Mouse (Mus musculus) heart, embryonic 15.5 days (tissue): ENCODE measurements around the gene Washc4. TPM values are rescaled to one million over a fixed set of nuclear protein-coding genes. Genes with fewer than 3 reads are reported as not detected.
"Not testable (repeated sequence)": the region's sequence is repeated elsewhere in the genome, so short reads cannot be mapped to it uniquely, and the experiment has no call there.

Experiments used
- ATAC-seq: fragments of 200-750 bp; cut with Nextera tagmentation; replicated peaks from 2 replicates; pipeline ENCODE4 v1.8.0; 2017; ENCODE audit warnings: low read depth, moderate TSS enrichment; ENCODE audit not compliant: insufficient number of reproducible peaks, insufficient read depth, low FRiP score
- H3K27ac ChIP-seq: fragments of 300-500 bp; sonication (generic); 2 replicates; pipeline ENCODE4 v1.5.1; 2015; ENCODE audit warnings: mild to moderate bottlenecking, inconsistent platforms
- H3K27me3 ChIP-seq: fragments of 300-500 bp; sonication (generic); 2 replicates; pipeline ENCODE4 v1.6.1; 2015; ENCODE audit warnings: inconsistent platforms
- H3K36me3 ChIP-seq: fragments of 300-500 bp; sonication (generic); 2 replicates; pipeline ENCODE4 v1.6.1; 2015; ENCODE audit warnings: mild to moderate bottlenecking, inconsistent platforms
- H3K4me1 ChIP-seq: fragments of 300-500 bp; sonication (generic); replicated peaks from 2 replicates; pipeline ENCODE4 v1.6.1; 2015; ENCODE audit warnings: inconsistent platforms
- H3K4me2 ChIP-seq: fragments of 300-500 bp; sonication (generic); 2 replicates; pipeline ENCODE4 v1.6.1; 2015; ENCODE audit warnings: inconsistent platforms, mild to moderate bottlenecking, moderate library complexity
- H3K4me3 ChIP-seq: fragments of 300-500 bp; sonication (generic); 2 replicates; pipeline ENCODE4 v1.5.1; 2015; ENCODE audit warnings: mild to moderate bottlenecking, inconsistent platforms
- H3K9ac ChIP-seq: fragments of 300-500 bp; sonication (generic); 2 replicates; pipeline ENCODE4 v1.6.1; 2015; ENCODE audit warnings: mild to moderate bottlenecking, inconsistent platforms
- H3K9me3 ChIP-seq: fragments of 300-500 bp; sonication (generic); replicated peaks from 2 replicates; pipeline ENCODE4 v1.6.1; 2016; ENCODE audit warnings: inconsistent platforms
- WGBS: fragments of 180-500 bp; shearing (Covaris S2); methylation state at CpG from one replicate; pipeline ENCODE4 v1.1.7; 2015; ENCODE audit warnings: mixed read lengths; 5-methylcytosine and 5-hydroxymethylcytosine counted together
- polyA plus RNA-seq: library from polyadenylated mRNA; unstranded; fragments of >200 nt; fragmentation: Nextera tagmentation; extraction: Ambion mirVana; gene quantifications from 2 replicates; pipeline ENCODE4 v1.2.1, GENCODE M21; 2015

Washc4 gene
- 21.0 and 25.5 TPM in 2 replicates for polyA plus RNA-seq

GRCm38 (mm10) chr10:83543439-83544102 is at the start of gene Washc4:
Gene Washc4 (plus strand): TSS chr10:83543752.
- peak; percentile 99 for ATAC-seq
- WGBS: 3% methylated on average over 49 of the region's 49 CpGs

GRCm38 (mm10) chr10:83497321-83497720 is 46.2 kb upstream of the Washc4 start:
- H3K36me3 ChIP-seq: no peaks in the 10 kb centered on the region
- no peaks in the 10 kb centered on the region for H3K27me3 ChIP-seq
- H3K27ac ChIP-seq: no peak overlapping the region
- 84% methylated on average over 13 of the region's 13 CpGs for WGBS
- no peak overlapping the region for H3K4me2 ChIP-seq
- no peak overlapping the region for H3K4me3 ChIP-seq
- no peaks in the 10 kb centered on the region for H3K9me3 ChIP-seq
- H3K9ac ChIP-seq: no peak overlapping the region
- H3K4me1 ChIP-seq: no peaks in the 10 kb centered on the region
- ATAC-seq: no peak

More at GRCm38 (mm10) chr10:83543439-83544102, at the start of gene Washc4:
- Histone ChIP-seq H3K9ac (peak within 1 kb of the TSS; percentile 81), H3K27ac (peak within 1 kb of the TSS; percentile 83), H3K4me1 (peaks cover 13% of the 10 kb centered on the region), H3K27me3 (no peaks in the 10 kb centered on the region), H3K9me3 (no peaks in the 10 kb centered on the region), H3K4me2 (peak within 1 kb of the TSS; percentile 72), H3K4me3 (peak within 1 kb of the TSS; percentile 72), H3K36me3 (peaks cover 4% of the 10 kb centered on the region)

- no peak overlapping the region for H3K4me3 ChIP-seq
- no peaks in the 10 kb centered on the region for H3K27me3 ChIP-seq
- H3K9me3 ChIP-seq: no peaks in the 10 kb centered on the region
- H3K36me3 ChIP-seq: peaks cover 5% of the 10 kb centered on the region; the same call in 1 of the 2 replicates
- H3K9ac ChIP-seq: no peak overlapping the region
- H3K4me1 ChIP-seq: no peaks in the 10 kb centered on the region
- WGBS: 64% methylated on average over 8 of the region's 8 CpGs
- no peak for ATAC-seq
- no peak overlapping the region for H3K4me2 ChIP-seq
- H3K27ac ChIP-seq: no peak overlapping the region
Observed at GRCm38 (mm10) chr10:83508962-83509660, 34.4 kb upstream of the Washc4 start.

GRCm38 (mm10) chr10:83511304-83511703 is 32.2 kb upstream of the Washc4 start:
- Histone ChIP-seq H3K4me3 (no peak overlapping the region), H3K27me3 (no peaks in the 10 kb centered on the region), H3K4me1 (no peaks in the 10 kb centered on the region), H3K36me3 (peaks cover 3% of the 10 kb centered on the region; the same call in 1 of the 2 replicates), H3K27ac (no peak overlapping the region), H3K9ac (no peak overlapping the region), H3K9me3 (no peaks in the 10 kb centered on the region), H3K4me2 (no peak overlapping the region)
- WGBS: 69% methylated on average over 5 of the region's 5 CpGs
- no peak for ATAC-seq

GRCm38 (mm10) chr10:83513736-83514135 is 29.8 kb upstream of the Washc4 start:
- Histone ChIP-seq H3K4me3 (no peak overlapping the region), H3K9me3 (no peaks in the 10 kb centered on the region), H3K4me2 (no peak overlapping the region), H3K27me3 (no peaks in the 10 kb centered on the region), H3K4me1 (no peaks in the 10 kb centered on the region), H3K27ac (no peak overlapping the region), H3K36me3 (peaks cover 3% of the 10 kb centered on the region; the same call in 1 of the 2 replicates), H3K9ac (no peak overlapping the region)
- no peak for ATAC-seq
- 87% methylated on average over 8 of the region's 8 CpGs for WGBS

- ATAC-seq: no peak
- WGBS: 82% methylated on average over 4 of the region's 4 CpGs
Observed at GRCm38 (mm10) chr10:83520990-83521389, 22.6 kb upstream of the Washc4 start.

GRCm38 (mm10) chr10:83524238-83524637 is 19.3 kb upstream of the Washc4 start:
- H3K36me3 ChIP-seq: peaks cover 15% of the 10 kb centered on the region; the same call in 1 of the 2 replicates
- not testable (repeated sequence) for H3K9ac ChIP-seq, ATAC-seq, H3K27ac ChIP-seq, H3K9me3 ChIP-seq, H3K4me1 ChIP-seq, H3K4me3 ChIP-seq, H3K27me3 ChIP-seq, H3K4me2 ChIP-seq

More at GRCm38 (mm10) chr10:83520990-83521389, 22.6 kb upstream of the Washc4 start:
- Histone ChIP-seq H3K36me3 (peaks cover 15% of the 10 kb centered on the region; the same call in 1 of the 2 replicates), H3K9me3 (no peaks in the 10 kb centered on the region), H3K27ac (no peak overlapping the region), H3K27me3 (no peaks in the 10 kb centered on the region), H3K4me1 (no peaks in the 10 kb centered on the region), H3K4me3 (no peak overlapping the region), H3K9ac (no peak overlapping the region), H3K4me2 (no peak overlapping the region)

- no peak overlapping the region for H3K4me2 ChIP-seq
- no peak overlapping the region for H3K4me3 ChIP-seq
- H3K9ac ChIP-seq: no peak overlapping the region
- H3K27me3 ChIP-seq: no peaks in the 10 kb centered on the region
- 80% methylated on average over 6 of the region's 6 CpGs for WGBS
- no peaks in the 10 kb centered on the region for H3K9me3 ChIP-seq
- H3K36me3 ChIP-seq: no peaks in the 10 kb centered on the region
- no peak for ATAC-seq
- H3K27ac ChIP-seq: no peak overlapping the region
- peaks cover 21% of the 10 kb centered on the region for H3K4me1 ChIP-seq
Observed at GRCm38 (mm10) chr10:83530384-83530967, 13.1 kb upstream of the Washc4 start.

GRCm38 (mm10) chr10:83533258-83533909 is 10.2 kb upstream of the Washc4 start:
- Histone ChIP-seq H3K4me1 (peaks cover 21% of the 10 kb centered on the region), H3K36me3 (no peaks in the 10 kb centered on the region), H3K27me3 (no peaks in the 10 kb centered on the region), H3K4me2 (peak overlapping the region; percentile 95), H3K9ac (peak overlapping the region; percentile 52), H3K9me3 (no peaks in the 10 kb centered on the region), H3K27ac (peak overlapping the region; percentile 76), H3K4me3 (peak overlapping the region; percentile 61)
- peak; percentile 50 for ATAC-seq
- WGBS: 2% methylated on average over 27 of the region's 27 CpGs

GRCm38 (mm10) chr10:83533910-83534283 is 9.7 kb upstream of the Washc4 start, which contains the start of gene Aldh1l2:
Gene Aldh1l2 (minus strand): TSS chr10:83534140.
- peak within 1 kb of the TSS; percentile 95 for H3K4me2 ChIP-seq
- H3K9ac ChIP-seq: peak within 1 kb of the TSS; percentile 52
- ATAC-seq: peak; percentile 97
- WGBS: under 1% methylated on average over 21 of the region's 21 CpGs
- no peaks in the 10 kb centered on the region for H3K27me3 ChIP-seq
- H3K36me3 ChIP-seq: no peaks in the 10 kb centered on the region
- no peaks in the 10 kb centered on the region for H3K9me3 ChIP-seq
- H3K4me1 ChIP-seq: peaks cover 21% of the 10 kb centered on the region
- H3K27ac ChIP-seq: peak within 1 kb of the TSS; percentile 76
- peak within 1 kb of the TSS; percentile 61 for H3K4me3 ChIP-seq

GRCm38 (mm10) chr10:83536436-83536835 is 7.1 kb upstream of the Washc4 start:
- H3K9ac ChIP-seq: no peak overlapping the region
- no peak overlapping the region for H3K4me3 ChIP-seq
- H3K4me2 ChIP-seq: no peak overlapping the region
- H3K9me3 ChIP-seq: no peaks in the 10 kb centered on the region
- H3K27me3 ChIP-seq: no peaks in the 10 kb centered on the region
- no peak for ATAC-seq
- H3K4me1 ChIP-seq: peaks cover 23% of the 10 kb centered on the region
- H3K36me3 ChIP-seq: no peaks in the 10 kb centered on the region
- WGBS: 8% methylated on average over 1 of the region's 1 CpGs
- H3K27ac ChIP-seq: no peak overlapping the region
